Mouse (Mus musculus): Measurements from ENCODE around the gene Hyal6. TPM values are rescaled to one million over a fixed set of nuclear protein-coding genes. Genes with fewer than 3 reads are reported as not detected.

Hyal6 gene
- not detected in 2 replicates for polyA plus RNA-seq (2014; fragmentation: Nextera tagmentation; extraction: Ambion mirVana)

DNA sequence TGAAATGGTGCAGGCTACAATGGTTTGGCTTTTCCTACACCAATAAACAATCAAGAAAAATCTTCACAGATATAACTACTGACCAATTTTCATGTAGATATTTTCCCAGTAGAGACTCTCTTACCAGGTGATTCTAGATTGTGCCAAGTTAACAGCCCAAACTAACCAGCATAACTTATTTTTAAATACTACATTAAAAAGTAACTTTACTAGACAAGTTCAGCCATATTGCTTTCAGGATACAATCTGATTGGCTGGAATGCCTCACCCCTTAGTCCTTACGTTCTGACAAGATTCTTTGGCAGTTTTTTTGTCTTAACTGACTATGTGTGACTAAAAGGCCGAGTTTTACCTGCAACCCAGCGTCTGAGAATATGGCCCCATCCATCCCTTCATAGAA, at the start of gene Hyal6:
Gene Hyal6 (plus strand): TSS at position 301 of the 400 bp plus-strand sequence.
- H3K36me3 ChIP-seq (ENCODE audit: control insufficient read depth, insufficient read depth, low read length), result no peaks in the 10 kb centered on the region
- 90% methylated on average over 3 of the region's 3 CpGs for WGBS
- H3K4me1 ChIP-seq (ENCODE audit: control insufficient read depth, insufficient read depth, low read length), result no peaks in the 10 kb centered on the region
- H3K27ac ChIP-seq (ENCODE audit: low read depth, low read length), result no peak within 1 kb of the TSS
- no peaks in the 10 kb centered on the region for H3K9me3 ChIP-seq (ENCODE audit: control insufficient read depth, low read length)
- H3K9ac ChIP-seq (ENCODE audit: low read length), result no peak within 1 kb of the TSS
- H3K4me3 ChIP-seq (ENCODE audit: low read depth, low read length), result no peak within 1 kb of the TSS
- H3K4me2 ChIP-seq, result no peak within 1 kb of the TSS
- no peak for DNase-seq (ENCODE audit: low spot score, missing footprints)
- no peak for ATAC-seq (ENCODE audit: low FRiP score)
- H3K27me3 ChIP-seq (ENCODE audit: control insufficient read depth, insufficient read depth, low read length), result no peaks in the 10 kb centered on the region

DNA sequence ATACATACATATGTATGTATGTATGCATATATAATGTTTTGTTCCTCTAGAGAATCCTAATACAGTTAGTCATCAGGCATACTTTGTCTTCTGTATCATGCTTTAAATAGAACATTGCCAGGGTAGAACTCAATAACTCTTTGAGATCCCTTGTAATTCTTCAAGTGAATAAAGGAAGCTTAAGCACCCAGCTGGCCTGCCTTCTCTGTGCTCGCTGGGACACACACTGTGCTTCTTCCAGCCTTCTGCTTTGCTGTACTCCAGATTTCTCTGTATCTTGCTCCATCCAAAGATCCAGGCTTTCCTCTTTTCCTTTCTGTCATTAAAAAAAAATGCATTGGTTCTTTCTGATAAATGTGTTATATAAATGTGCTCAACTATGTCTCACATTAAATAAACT, 45.2 kb upstream of the Hyal6 start:
- H3K4me3 ChIP-seq (ENCODE audit: low read depth, low read length), result no peak overlapping the region

DNA sequence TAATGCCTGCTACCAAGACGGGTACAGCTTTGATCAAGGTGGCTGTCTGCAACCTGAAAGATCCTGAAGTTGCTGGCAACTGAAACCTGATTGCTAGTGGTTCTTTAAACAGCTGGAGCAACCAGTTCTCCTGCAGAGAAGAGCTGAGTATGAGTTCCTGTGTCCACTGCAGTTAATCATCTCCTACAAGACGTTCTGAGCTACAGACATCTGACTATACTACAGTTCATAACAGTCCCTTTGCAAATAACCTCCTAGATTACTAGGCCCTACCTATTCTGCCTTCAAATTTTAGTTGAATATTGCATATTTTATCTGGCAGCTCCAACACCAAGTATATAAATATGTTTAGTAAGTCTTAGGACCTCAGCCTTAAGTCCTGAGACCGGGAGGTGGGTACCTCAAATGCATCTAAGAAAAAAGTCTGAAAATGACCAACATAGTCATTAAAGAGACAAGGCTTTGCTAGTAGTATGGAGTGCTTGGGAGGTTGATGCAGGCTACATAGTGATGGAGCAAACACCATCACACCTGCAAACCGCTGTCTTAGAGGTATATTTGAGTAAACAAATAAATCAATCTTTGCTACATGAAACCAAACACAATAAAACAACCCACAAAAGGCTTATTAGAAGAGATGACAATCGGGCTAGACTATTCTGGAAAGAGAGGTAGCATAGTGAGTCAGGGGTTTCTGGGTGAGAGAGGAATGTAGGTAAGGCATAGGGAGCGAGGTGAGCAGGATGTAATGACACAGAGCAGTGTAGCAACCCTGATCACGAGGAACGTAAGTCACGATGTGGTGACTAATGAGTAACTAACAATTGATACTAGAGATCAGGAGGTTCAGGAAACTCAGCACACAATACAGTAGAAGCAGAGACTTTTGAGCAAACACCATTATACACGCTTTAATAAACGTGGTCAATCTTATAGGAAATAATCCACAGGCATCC, 38.3 kb upstream of the Hyal6 start:
- WGBS, result 89% methylated on average over 11 of the region's 11 CpGs
- H3K27ac ChIP-seq (ENCODE audit: low read depth, low read length), result no peak overlapping the region
- no peaks in the 10 kb centered on the region for H3K36me3 ChIP-seq (ENCODE audit: control insufficient read depth, insufficient read depth, low read length)
- no peaks in the 10 kb centered on the region for H3K4me1 ChIP-seq (ENCODE audit: control insufficient read depth, insufficient read depth, low read length)
- DNase-seq (ENCODE audit: low spot score, missing footprints) (no peak), ATAC-seq (ENCODE audit: low FRiP score) (no peak)
- no peaks in the 10 kb centered on the region for H3K9me3 ChIP-seq (ENCODE audit: control insufficient read depth, low read length)
- no peak overlapping the region for H3K4me3 ChIP-seq (ENCODE audit: low read depth, low read length)
- no peak overlapping the region for H3K4me2 ChIP-seq
- no peaks in the 10 kb centered on the region for H3K27me3 ChIP-seq (ENCODE audit: control insufficient read depth, insufficient read depth, low read length)
- no peak overlapping the region for H3K9ac ChIP-seq (ENCODE audit: low read length)

More for the DNA sequence above, 45.2 kb upstream of the Hyal6 start:
- DNase-seq (ENCODE audit: low spot score, missing footprints), result no peak
- Histone ChIP-seq H3K4me2 (no peak overlapping the region), H3K4me1 (ENCODE audit: control insufficient read depth, insufficient read depth, low read length) (no peaks in the 10 kb centered on the region), H3K27me3 (ENCODE audit: control insufficient read depth, insufficient read depth, low read length) (no peaks in the 10 kb centered on the region), H3K27ac (ENCODE audit: low read depth, low read length) (no peak overlapping the region), H3K9me3 (ENCODE audit: control insufficient read depth, low read length) (no peaks in the 10 kb centered on the region), H3K9ac (ENCODE audit: low read length) (no peak overlapping the region), H3K36me3 (ENCODE audit: control insufficient read depth, insufficient read depth, low read length) (no peaks in the 10 kb centered on the region)
- ATAC-seq (ENCODE audit: low FRiP score), result no peak
- WGBS, result 41% methylated on average over 1 of the region's 1 CpGs

DNA sequence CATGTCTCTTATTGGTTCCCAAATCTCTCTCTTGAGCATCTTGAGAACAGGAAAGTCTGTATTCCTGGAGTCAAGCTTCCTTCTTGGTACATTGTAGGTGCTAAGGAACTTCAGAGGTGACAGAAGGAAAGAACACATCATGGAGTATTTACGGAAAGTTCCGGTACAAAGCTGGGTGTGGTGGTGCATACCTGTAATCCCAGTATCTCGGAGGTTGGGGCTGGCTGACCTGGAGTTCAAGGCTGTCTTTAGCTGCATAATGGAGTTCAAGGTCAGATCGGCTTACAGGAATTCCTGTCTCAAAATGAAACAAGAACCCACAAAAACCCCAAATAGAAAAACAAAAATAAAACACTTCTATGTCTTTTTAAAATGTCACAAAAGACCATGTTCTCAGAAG, 36.9 kb upstream of the Hyal6 start:
- Histone ChIP-seq H3K9me3 (ENCODE audit: control insufficient read depth, low read length) (no peaks in the 10 kb centered on the region), H3K4me1 (ENCODE audit: control insufficient read depth, insufficient read depth, low read length) (no peaks in the 10 kb centered on the region), H3K27ac (ENCODE audit: low read depth, low read length) (no peak overlapping the region), H3K36me3 (ENCODE audit: control insufficient read depth, insufficient read depth, low read length) (no peaks in the 10 kb centered on the region), H3K9ac (ENCODE audit: low read length) (no peak overlapping the region), H3K27me3 (ENCODE audit: control insufficient read depth, insufficient read depth, low read length) (no peaks in the 10 kb centered on the region), H3K4me2 (no peak overlapping the region), H3K4me3 (ENCODE audit: low read depth, low read length) (no peak overlapping the region)
- DNase-seq (ENCODE audit: low spot score, missing footprints) (no peak), ATAC-seq (ENCODE audit: low FRiP score) (no peak)
- WGBS, result 87% methylated on average over 4 of the region's 4 CpGs

DNA sequence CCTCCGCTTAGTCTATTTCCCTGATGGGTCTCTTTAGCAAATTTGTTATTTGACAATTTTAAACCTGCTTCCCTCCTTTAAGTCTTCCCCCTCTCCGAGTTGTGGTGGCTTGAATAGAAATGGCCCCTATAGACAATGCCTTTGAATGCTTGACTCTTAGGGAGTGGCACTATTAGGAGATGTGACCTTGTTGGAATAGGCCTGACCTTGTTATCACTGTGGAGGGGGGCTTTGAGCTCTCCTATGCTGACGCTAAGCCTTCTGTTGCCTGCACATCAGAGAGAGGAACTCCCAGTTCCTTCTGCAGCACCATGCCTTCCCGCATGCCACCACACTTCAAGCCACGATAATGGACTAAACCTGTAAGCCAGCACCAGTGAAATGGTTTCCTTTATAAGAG, 35.8 kb upstream of the Hyal6 start:
- no peak overlapping the region for H3K9ac ChIP-seq (ENCODE audit: low read length)
- H3K9me3 ChIP-seq (ENCODE audit: control insufficient read depth, low read length), result no peaks in the 10 kb centered on the region
- no peaks in the 10 kb centered on the region for H3K36me3 ChIP-seq (ENCODE audit: control insufficient read depth, insufficient read depth, low read length)
- no peaks in the 10 kb centered on the region for H3K27me3 ChIP-seq (ENCODE audit: control insufficient read depth, insufficient read depth, low read length)
- 93% methylated on average over 5 of the region's 5 CpGs for WGBS
- DNase-seq (ENCODE audit: low spot score, missing footprints), result no peak
- no peak overlapping the region for H3K27ac ChIP-seq (ENCODE audit: low read depth, low read length)
- H3K4me2 ChIP-seq, result no peak overlapping the region
- no peak for ATAC-seq (ENCODE audit: low FRiP score)
- no peaks in the 10 kb centered on the region for H3K4me1 ChIP-seq (ENCODE audit: control insufficient read depth, insufficient read depth, low read length)
- no peak overlapping the region for H3K4me3 ChIP-seq (ENCODE audit: low read depth, low read length)

DNA sequence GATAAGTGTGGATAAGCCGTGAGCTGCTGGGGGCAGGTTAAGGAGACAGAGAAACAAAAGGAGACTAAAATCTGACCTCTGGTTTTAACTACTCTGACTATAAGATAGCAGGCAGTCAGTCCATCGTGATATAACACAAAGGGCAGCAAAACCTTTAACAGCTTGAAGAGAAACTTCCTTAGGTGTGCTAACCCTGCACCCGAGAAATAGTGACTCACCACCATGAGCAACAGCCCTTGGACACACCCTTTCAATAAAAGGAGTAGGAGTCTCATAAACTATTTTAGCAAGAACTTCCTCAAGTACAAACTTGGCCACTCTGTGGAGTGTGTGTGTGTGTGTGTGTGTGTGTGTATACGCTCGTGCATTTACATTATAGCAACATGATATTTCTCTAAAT, 26.0 kb upstream of the Hyal6 start:
- H3K4me2 ChIP-seq, result no peak overlapping the region
- DNase-seq (ENCODE audit: low spot score, missing footprints), result no peak
- WGBS, result 90% methylated on average over 5 of the region's 5 CpGs
- H3K4me1 ChIP-seq (ENCODE audit: control insufficient read depth, insufficient read depth, low read length), result no peaks in the 10 kb centered on the region
- H3K9ac ChIP-seq (ENCODE audit: low read length), result no peak overlapping the region
- H3K4me3 ChIP-seq (ENCODE audit: low read depth, low read length), result no peak overlapping the region
- H3K36me3 ChIP-seq (ENCODE audit: control insufficient read depth, insufficient read depth, low read length), result no peaks in the 10 kb centered on the region
- ATAC-seq (ENCODE audit: low FRiP score), result no peak
- H3K27me3 ChIP-seq (ENCODE audit: control insufficient read depth, insufficient read depth, low read length), result no peaks in the 10 kb centered on the region
- H3K9me3 ChIP-seq (ENCODE audit: control insufficient read depth, low read length), result no peaks in the 10 kb centered on the region
- no peak overlapping the region for H3K27ac ChIP-seq (ENCODE audit: low read depth, low read length)

DNA sequence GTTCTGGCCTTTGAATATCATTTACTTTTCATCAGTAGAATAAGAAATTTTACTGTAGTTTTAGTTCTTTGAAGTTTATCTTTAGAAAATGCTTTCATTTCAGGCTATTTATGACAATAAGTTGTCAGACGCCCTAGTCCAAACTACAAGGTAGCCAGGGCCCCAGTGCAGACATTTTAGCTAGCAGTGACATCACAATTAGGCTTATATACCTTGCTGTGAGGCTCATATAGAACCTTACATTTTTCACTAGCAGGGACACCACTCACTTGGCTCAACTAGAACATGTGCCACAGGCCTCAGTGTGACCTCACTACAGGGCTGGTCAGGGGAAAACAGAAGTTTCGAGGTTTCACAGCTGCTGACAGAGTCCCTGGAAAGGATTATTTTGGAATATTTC, 25.5 kb upstream of the Hyal6 start:
- WGBS, result 68% methylated on average over 2 of the region's 2 CpGs
- Histone ChIP-seq H3K9ac (ENCODE audit: low read length) (no peak overlapping the region), H3K36me3 (ENCODE audit: control insufficient read depth, insufficient read depth, low read length) (no peaks in the 10 kb centered on the region), H3K9me3 (ENCODE audit: control insufficient read depth, low read length) (no peaks in the 10 kb centered on the region), H3K4me2 (no peak overlapping the region), H3K4me3 (ENCODE audit: low read depth, low read length) (no peak overlapping the region), H3K27me3 (ENCODE audit: control insufficient read depth, insufficient read depth, low read length) (no peaks in the 10 kb centered on the region), H3K27ac (ENCODE audit: low read depth, low read length) (no peak overlapping the region), H3K4me1 (ENCODE audit: control insufficient read depth, insufficient read depth, low read length) (no peaks in the 10 kb centered on the region)
- ATAC-seq (ENCODE audit: low FRiP score), result no peak
- DNase-seq (ENCODE audit: low spot score, missing footprints), result no peak

DNA sequence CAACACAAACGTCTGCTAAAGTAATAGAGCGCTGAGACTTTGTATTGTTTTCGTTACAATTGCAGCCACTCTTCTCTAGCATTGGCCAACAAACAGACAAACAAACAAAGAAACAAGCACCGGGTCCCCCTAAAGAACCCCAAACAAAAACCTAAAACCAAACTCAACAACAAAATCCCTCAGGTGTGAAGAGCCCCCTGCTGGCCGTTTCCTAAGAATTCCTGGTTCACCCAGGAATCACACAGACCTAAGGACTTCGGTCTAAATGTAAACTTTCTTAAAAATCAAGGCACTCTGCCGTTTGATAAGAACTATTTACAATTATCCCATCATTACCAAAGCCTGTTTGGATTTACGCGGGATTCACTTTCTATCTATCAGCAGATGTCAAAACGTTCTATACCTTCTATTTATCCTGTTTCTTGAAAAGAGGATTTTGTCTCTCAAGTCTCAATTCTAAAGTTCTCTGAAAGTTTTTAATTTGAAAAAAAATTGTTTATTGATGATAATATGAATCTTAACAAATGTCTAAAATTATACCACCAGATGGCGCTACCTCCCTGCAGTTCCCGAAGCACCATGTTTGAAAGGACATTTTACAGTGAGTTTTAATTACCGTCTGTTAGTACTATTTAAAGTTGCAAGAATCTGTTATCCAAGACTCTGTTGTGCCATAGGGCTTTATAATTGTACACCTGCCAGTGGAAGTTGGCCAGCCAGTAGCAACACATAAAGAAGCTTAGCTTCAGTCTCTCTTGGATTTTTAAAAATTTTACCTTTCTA, 11.5 kb upstream of the Hyal6 start:
- Histone ChIP-seq H3K36me3 (ENCODE audit: control insufficient read depth, insufficient read depth, low read length) (no peaks in the 10 kb centered on the region), H3K9ac (ENCODE audit: low read length) (no peak overlapping the region), H3K27ac (ENCODE audit: low read depth, low read length) (no peak overlapping the region), H3K4me2 (no peak overlapping the region), H3K9me3 (ENCODE audit: control insufficient read depth, low read length) (no peaks in the 10 kb centered on the region), H3K4me3 (ENCODE audit: low read depth, low read length) (no peak overlapping the region), H3K4me1 (ENCODE audit: control insufficient read depth, insufficient read depth, low read length) (no peaks in the 10 kb centered on the region), H3K27me3 (ENCODE audit: control insufficient read depth, insufficient read depth, low read length) (no peaks in the 10 kb centered on the region)
- WGBS, result 34% methylated on average over 13 of the region's 13 CpGs
- ATAC-seq (ENCODE audit: low FRiP score) (0 out of 2 replicates have a peak, but pooled peaks have one; percentile 38), DNase-seq (ENCODE audit: low spot score, missing footprints) (peak; percentile 90)

DNA sequence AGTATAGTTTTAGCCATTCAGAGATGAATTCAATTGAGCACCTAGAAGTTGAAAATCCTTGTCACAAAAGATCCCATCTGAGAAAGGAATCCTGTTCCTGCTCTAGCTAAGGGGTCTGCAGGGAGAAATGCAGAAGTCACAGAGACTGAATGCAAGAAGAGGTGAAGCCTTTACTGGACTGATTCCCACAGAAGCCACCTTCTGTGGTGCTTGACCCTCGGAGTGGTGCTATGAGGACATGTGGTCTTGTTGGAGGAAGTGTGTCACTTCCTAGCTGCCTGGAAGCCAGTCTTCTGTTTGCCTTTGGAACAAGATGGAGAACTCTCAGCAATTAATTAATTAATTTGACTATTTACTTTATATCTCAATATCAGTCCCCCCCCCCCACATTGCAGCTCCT, 4.9 kb upstream of the Hyal6 start:
- Histone ChIP-seq H3K4me2 (no peak overlapping the region), H3K27ac (ENCODE audit: low read depth, low read length) (no peak overlapping the region), H3K9me3 (ENCODE audit: control insufficient read depth, low read length) (no peaks in the 10 kb centered on the region), H3K36me3 (ENCODE audit: control insufficient read depth, insufficient read depth, low read length) (no peaks in the 10 kb centered on the region), H3K4me3 (ENCODE audit: low read depth, low read length) (no peak overlapping the region), H3K9ac (ENCODE audit: low read length) (no peak overlapping the region), H3K4me1 (ENCODE audit: control insufficient read depth, insufficient read depth, low read length) (no peaks in the 10 kb centered on the region), H3K27me3 (ENCODE audit: control insufficient read depth, insufficient read depth, low read length) (no peaks in the 10 kb centered on the region)
- WGBS, result 81% methylated on average over 1 of the region's 1 CpGs
- no peak for ATAC-seq (ENCODE audit: low FRiP score)
- DNase-seq (ENCODE audit: low spot score, missing footprints), result no peak
